Mouse (Mus musculus): ENCODE measurements around the gene Fbxo47. TPM values are rescaled to one million over a fixed set of nuclear protein-coding genes. Genes with fewer than 3 reads are reported as not detected.

Fbxo47 gene
- total and polyA plus RNA-seq, 2 experiments from 2014 or later: 0.38 to 0.88 TPM

DNA sequence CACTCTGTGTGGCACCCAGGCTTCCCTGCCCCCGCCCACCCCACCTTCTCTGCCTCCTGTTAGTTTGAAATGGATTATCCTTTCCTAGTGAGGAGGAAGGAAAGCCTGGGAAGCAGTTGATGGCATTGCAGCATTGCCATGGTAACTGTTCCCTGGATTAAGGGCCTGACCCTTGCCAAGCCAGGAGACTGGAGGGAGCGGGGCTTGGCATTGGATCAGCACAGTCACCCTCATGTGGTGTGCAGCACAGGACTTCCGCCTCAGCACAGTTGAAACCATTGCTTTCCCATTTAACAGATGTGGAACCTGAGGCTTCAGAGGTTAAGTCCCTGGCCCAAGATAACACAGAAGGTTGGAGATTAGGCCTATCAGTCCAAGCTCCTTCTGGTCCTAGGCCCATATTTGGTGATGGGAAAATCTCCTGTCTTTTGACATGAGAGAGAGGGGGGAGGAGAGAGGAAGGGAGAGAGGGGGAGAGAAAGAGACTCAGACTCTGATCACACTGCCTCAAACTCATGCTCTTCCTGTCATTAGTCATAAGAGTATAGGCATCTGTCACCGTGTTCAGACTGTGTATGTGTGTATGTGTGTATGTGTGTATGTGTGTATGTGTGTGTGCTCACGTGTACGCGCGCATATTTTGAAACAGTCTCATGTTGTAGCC, 62.4 kb downstream of the Fbxo47 start:
- Histone ChIP-seq H3K4me1 (ENCODE audit: insufficient read depth, low read length) (no peaks in the 10 kb centered on the region), H3K4me3 (ENCODE audit: low read depth, low read length) (no peak overlapping the region), H3K27me3 (ENCODE audit: insufficient read depth, low read length) (no peaks in the 10 kb centered on the region), H3K4me2 (ENCODE audit: low read depth, low read length, poor library complexity, severe bottlenecking) (no peak overlapping the region), H3K27ac (ENCODE audit: low read depth, low read length) (no peak overlapping the region), H3K9me3 (ENCODE audit: low read length) (no peaks in the 10 kb centered on the region), H3K9ac (replicated peaks; ENCODE audit: low read length, poor library complexity, severe bottlenecking) (no peak overlapping the region), H3K36me3 (ENCODE audit: insufficient read depth, low read length) (peaks cover 59% of the 10 kb centered on the region)
- TF ChIP-seq CTCF (IDR thresholded peaks at IDR 0.05): no peak
- ATAC-seq (ENCODE audit: low FRiP score) (no peak), DNase-seq (ENCODE audit: low spot score) (no peak)
- WGBS: 93% methylated on average over 8 of the region's 8 CpGs

DNA sequence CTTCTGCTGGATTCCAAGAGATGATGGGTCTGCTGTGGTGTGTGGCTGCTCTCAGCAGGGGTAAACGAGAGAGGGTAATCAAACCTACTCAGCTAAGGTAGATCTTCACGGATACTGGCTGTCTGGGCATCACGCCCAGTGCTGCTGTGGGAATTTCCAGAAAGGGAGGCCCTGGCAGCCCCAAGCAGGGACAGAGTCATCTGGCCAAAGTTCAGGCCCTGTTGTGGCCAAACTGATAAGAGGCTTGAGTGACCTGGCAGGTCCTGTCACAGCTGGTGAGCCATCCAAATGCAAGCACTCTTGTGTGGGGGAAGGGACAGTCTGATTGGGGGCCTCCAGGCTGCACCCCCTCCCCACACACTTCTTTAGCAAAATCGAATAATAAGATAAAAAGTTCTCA, 63.1 kb downstream of the Fbxo47 start:
- Histone ChIP-seq H3K27ac (ENCODE audit: low read depth, low read length) (no peak overlapping the region), H3K9ac (replicated peaks; ENCODE audit: low read length, poor library complexity, severe bottlenecking) (no peak overlapping the region), H3K27me3 (ENCODE audit: insufficient read depth, low read length) (no peaks in the 10 kb centered on the region), H3K4me1 (ENCODE audit: insufficient read depth, low read length) (no peaks in the 10 kb centered on the region), H3K36me3 (ENCODE audit: insufficient read depth, low read length) (peaks cover 63% of the 10 kb centered on the region), H3K4me2 (ENCODE audit: low read depth, low read length, poor library complexity, severe bottlenecking) (no peak overlapping the region), H3K4me3 (ENCODE audit: low read depth, low read length) (no peak overlapping the region), H3K9me3 (ENCODE audit: low read length) (no peaks in the 10 kb centered on the region)
- no peak for TF ChIP-seq CTCF (IDR thresholded peaks at IDR 0.05)
- ATAC-seq (ENCODE audit: low FRiP score) (no peak), DNase-seq (ENCODE audit: low spot score) (no peak)
- 62% methylated on average over 4 of the region's 4 CpGs for WGBS

- WGBS: 81% methylated on average over 5 of the region's 5 CpGs
- H3K4me1 ChIP-seq (ENCODE audit: insufficient read depth, low read length): no peaks in the 10 kb centered on the region
- no peaks in the 10 kb centered on the region for H3K9me3 ChIP-seq (ENCODE audit: low read length)
- no peak for TF ChIP-seq CTCF (IDR thresholded peaks at IDR 0.05)
- no peak overlapping the region for H3K27ac ChIP-seq (ENCODE audit: low read depth, low read length)
- H3K4me3 ChIP-seq (ENCODE audit: low read depth, low read length): no peak overlapping the region
- H3K4me2 ChIP-seq (ENCODE audit: low read depth, low read length, poor library complexity, severe bottlenecking): no peak overlapping the region
- no peak for DNase-seq (ENCODE audit: low spot score)
- no peak for ATAC-seq (ENCODE audit: low FRiP score)
- no peak overlapping the region for H3K9ac ChIP-seq (replicated peaks; ENCODE audit: low read length, poor library complexity, severe bottlenecking)
- H3K36me3 ChIP-seq (ENCODE audit: insufficient read depth, low read length): peaks cover 62% of the 10 kb centered on the region
- H3K27me3 ChIP-seq (ENCODE audit: insufficient read depth, low read length): no peaks in the 10 kb centered on the region
These were observed 64.0 kb downstream of the Fbxo47 start for GRCm38 (mm10) chr11:97819923-97820322.

- TF ChIP-seq CTCF (IDR thresholded peaks at IDR 0.05): no peak
- Histone ChIP-seq H3K27me3 (ENCODE audit: insufficient read depth, low read length) (no peaks in the 10 kb centered on the region), H3K9me3 (ENCODE audit: low read length) (no peaks in the 10 kb centered on the region), H3K9ac (replicated peaks; ENCODE audit: low read length, poor library complexity, severe bottlenecking) (no peak overlapping the region), H3K4me1 (ENCODE audit: insufficient read depth, low read length) (no peaks in the 10 kb centered on the region), H3K36me3 (ENCODE audit: insufficient read depth, low read length) (peaks cover 59% of the 10 kb centered on the region), H3K4me2 (ENCODE audit: low read depth, low read length, poor library complexity, severe bottlenecking) (no peak overlapping the region), H3K27ac (ENCODE audit: low read depth, low read length) (peak overlapping the region; percentile 47; the same call in 1 of the 2 replicates), H3K4me3 (ENCODE audit: low read depth, low read length) (no peak overlapping the region)
- 50% methylated on average over 4 of the region's 4 CpGs for whole genome bisulfite sequencing
- ATAC-seq (ENCODE audit: low FRiP score) (no peak), DNase-seq (ENCODE audit: low spot score) (no peak)
These were observed 64.9 kb downstream of the Fbxo47 start for GRCm38 (mm10) chr11:97819102-97819501.

GRCm38 (mm10) chr11:97818571-97818970, 65.4 kb downstream of the Fbxo47 start:
- WGBS: 13% methylated on average over 4 of the region's 4 CpGs
- no peak for TF ChIP-seq CTCF (IDR thresholded peaks at IDR 0.05)
- Histone ChIP-seq H3K4me2 (ENCODE audit: low read depth, low read length, poor library complexity, severe bottlenecking) (no peak overlapping the region), H3K27me3 (ENCODE audit: insufficient read depth, low read length) (no peaks in the 10 kb centered on the region), H3K4me1 (ENCODE audit: insufficient read depth, low read length) (peaks cover 4% of the 10 kb centered on the region; the same call in 1 of the 2 replicates), H3K36me3 (ENCODE audit: insufficient read depth, low read length) (peaks cover 57% of the 10 kb centered on the region), H3K4me3 (ENCODE audit: low read depth, low read length) (no peak overlapping the region), H3K9me3 (ENCODE audit: low read length) (no peaks in the 10 kb centered on the region), H3K9ac (replicated peaks; ENCODE audit: low read length, poor library complexity, severe bottlenecking) (no peak overlapping the region), H3K27ac (ENCODE audit: low read depth, low read length) (peak overlapping the region; percentile 47; the same call in 1 of the 2 replicates)
- ATAC-seq (ENCODE audit: low FRiP score) (peak; percentile 70), DNase-seq (ENCODE audit: low spot score) (peak; percentile 81)

GRCm38 (mm10) chr11:97818003-97818402, 66.0 kb downstream of the Fbxo47 start:
- peaks cover 53% of the 10 kb centered on the region for H3K36me3 ChIP-seq (ENCODE audit: insufficient read depth, low read length)
- no peak overlapping the region for H3K9ac ChIP-seq (replicated peaks; ENCODE audit: low read length, poor library complexity, severe bottlenecking)
- H3K4me3 ChIP-seq (ENCODE audit: low read depth, low read length): no peak overlapping the region
- DNase-seq (ENCODE audit: low spot score) (no peak), ATAC-seq (ENCODE audit: low FRiP score) (no peak)
- 19% methylated on average over 6 of the region's 6 CpGs for WGBS
- H3K9me3 ChIP-seq (ENCODE audit: low read length): no peaks in the 10 kb centered on the region
- H3K4me1 ChIP-seq (ENCODE audit: insufficient read depth, low read length): peaks cover 9% of the 10 kb centered on the region
- no peak overlapping the region for H3K4me2 ChIP-seq (ENCODE audit: low read depth, low read length, poor library complexity, severe bottlenecking)
- H3K27ac ChIP-seq (ENCODE audit: low read depth, low read length): 0 out of 2 replicates have a peak overlapping the region, but pooled peaks have one; percentile 47
- H3K27me3 ChIP-seq (ENCODE audit: insufficient read depth, low read length): no peaks in the 10 kb centered on the region
- TF ChIP-seq CTCF (IDR thresholded peaks at IDR 0.05): no peak
